Mouse (Mus musculus) liver, adult 2 months (tissue): Measurements from ENCODE around the gene Espn.

Experiments
- CTCF ChIP-seq: fragments of 200-500 bp; IDR thresholded peaks from 2 replicates; pipeline ENCODE4 v1.5.1; 2011; ENCODE audit warnings: low read depth, low read length, control low read depth
- POLR2A ChIP-seq: fragments of 200-500 bp; IDR thresholded peaks from 2 replicates; pipeline ENCODE4 v1.6.1; 2011; ENCODE audit warnings: low read length, control low read depth; ENCODE audit not compliant: insufficient read depth; ENCODE audit errors: extremely low read depth

DNA sequence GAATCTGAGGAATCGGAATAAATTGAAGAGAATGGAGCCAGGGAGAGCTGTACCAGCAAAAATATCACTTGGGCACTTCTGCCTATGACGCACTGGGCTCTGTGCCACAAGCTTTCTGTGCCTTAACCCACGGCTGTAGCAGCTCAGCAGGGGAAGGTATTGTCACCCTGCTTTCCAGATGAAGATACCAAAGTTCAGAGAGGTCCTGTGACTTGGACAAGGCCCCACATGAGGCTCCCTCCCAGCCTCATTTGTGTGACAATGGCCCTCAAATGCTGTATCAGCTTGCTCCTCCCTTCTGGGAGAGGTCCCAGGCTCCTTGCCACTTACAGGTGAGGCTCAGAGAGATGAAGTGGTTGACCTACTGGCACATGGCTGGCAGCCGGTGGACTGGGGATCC is 64.0 kb downstream of the Espn start:
- TF ChIP-seq CTCF (no peak), POLR2A (no peak)
